Mouse (Mus musculus): ENCODE results near the gene B3gnt2.

GRCm38 (mm10) chr11:22900041-22900440 lies 39.3 kb upstream of the B3gnt2 start:
- no peak for TF ChIP-seq CTCF (IDR thresholded peaks at IDR 0.05 in 2 of 3, conservative IDR thresholded peaks at IDR 0.05 in 1 of 3; ENCODE audit: control insufficient read depth in 1 of 3, insufficient read depth in 1 of 3, low read depth in 2 of 3, low read length in 3 of 3, poor library complexity in 1 of 3, severe bottlenecking in 1 of 3)
- TF ChIP-seq MAX (IDR thresholded peaks at IDR 0.05; ENCODE audit: low read length): no peak
- no peak for TF ChIP-seq KAT2A (conservative IDR thresholded peaks at IDR 0.05; ENCODE audit: low read depth, low read length)
- no peak for TF ChIP-seq MEF2A (IDR thresholded peaks at IDR 0.05; ENCODE audit: extremely low read depth, insufficient replicate concordance, low read depth, low read length, poor library complexity, severe bottlenecking)
- no peak for TF ChIP-seq ZC3H11A (IDR thresholded peaks at IDR 0.05; ENCODE audit: low read depth, low read length)
- no peak for TF ChIP-seq GATA1 (IDR thresholded peaks at IDR 0.05; ENCODE audit: low read depth, low read length)
- TF ChIP-seq RCOR1 (IDR thresholded peaks at IDR 0.05; ENCODE audit: low read depth, low read length): no peak
- TF ChIP-seq POLR2A (IDR thresholded peaks at IDR 0.05; ENCODE audit: control insufficient read depth in 1 of 2, insufficient read depth in 1 of 2, low read depth in 1 of 2, low read length in 2 of 2, poor library complexity in 1 of 2): no peak
- no peak for TF ChIP-seq POLR2AphosphoS2 (IDR thresholded peaks at IDR 0.05; ENCODE audit: low read length)
- TF ChIP-seq EP300 (IDR thresholded peaks at IDR 0.05; ENCODE audit: low read depth in 1 of 2, low read length in 2 of 2): no peak
- no peak for TF ChIP-seq MXI1 (IDR thresholded peaks at IDR 0.05; ENCODE audit: low read depth, low read length)
- TF ChIP-seq RAD21 (IDR thresholded peaks at IDR 0.05; ENCODE audit: low read depth, low read length): no peak
